Mouse (Mus musculus) subcutaneous adipose tissue, adult 2 months (tissue): Measurements from ENCODE around the gene Abhd17b. TPM values are rescaled to one million over a fixed set of nuclear protein-coding genes. Genes with fewer than 3 reads are reported as not detected.

Source experiments
- polyA plus RNA-seq: library from polyadenylated mRNA; depleted of rRNA; stranded (reverse); fragments of >200 nt; gene quantifications from 2 replicates; pipeline ENCODE4 v1.2.3, GENCODE M21; 2012; ENCODE audit warnings: low replicate concordance; rRNA removed

Gene Abhd17b
- 11.6 and 11.9 TPM in 2 replicates for polyA plus RNA-seq

GRCm38 (mm10) chr19:21653172-21653981 lies at the start of gene Abhd17b:
Abhd17b (plus strand) TSS chr19:21653185.

DNA sequence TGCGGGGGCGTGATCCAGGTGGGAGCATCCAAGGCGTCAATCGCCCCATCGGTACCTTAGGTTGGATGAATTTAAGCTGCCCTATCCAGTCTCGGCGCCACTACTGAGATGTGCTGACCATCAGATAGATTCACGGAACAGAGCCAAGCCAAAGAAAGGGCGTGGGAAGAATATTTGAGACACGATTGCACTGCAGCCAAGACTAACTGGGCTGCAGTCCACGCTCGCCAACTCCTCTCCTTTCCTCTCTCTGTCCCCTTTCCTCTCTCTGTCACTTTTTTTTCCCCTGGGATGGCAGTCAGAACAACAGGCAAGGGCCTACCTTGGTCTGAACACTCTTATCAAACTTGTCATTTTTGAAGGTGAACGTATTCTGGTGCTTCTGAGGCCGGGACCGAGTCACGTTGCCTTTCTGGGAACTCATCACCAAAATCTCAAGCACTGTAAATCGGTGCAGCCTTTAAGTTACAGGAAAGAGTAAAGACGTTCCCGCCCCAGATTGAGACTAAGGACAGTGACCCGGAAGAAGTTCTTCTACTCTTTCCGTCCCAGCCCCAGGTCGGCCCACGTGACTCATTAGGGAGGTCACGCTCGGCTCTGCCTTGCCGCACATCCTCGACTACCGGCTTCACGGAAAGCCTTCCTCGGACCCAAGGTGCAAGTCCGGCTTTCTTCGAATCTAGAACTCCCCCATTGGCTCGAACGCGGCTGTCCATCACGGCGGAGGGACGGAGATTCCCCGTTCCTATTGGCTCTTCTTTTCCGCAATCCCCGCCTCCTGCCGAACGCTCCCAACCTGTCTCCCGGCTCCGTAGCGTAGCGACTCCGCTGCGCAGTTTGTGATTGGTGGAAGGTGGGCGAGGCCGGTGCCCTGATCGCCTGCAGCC lies 457 bp upstream of the Abhd17b start, which contains the start of gene 1110059E24Rik:
Gene 1110059E24Rik, minus strand, starts transcription at position 692 of the 887 bp plus-strand sequence.

Other genes with a start within 250 kb of the Abhd17b start
- gene Gda, start 179.7 kb upstream of the Abhd17b start, polyA plus RNA-seq = 8.5 and 18.7 TPM in 2 replicates
- gene 1110059E24Rik, start 209 bp upstream of the Abhd17b start, polyA plus RNA-seq = 6.0 and 7.7 TPM in 2 replicates
- 4.0 and 8.0 TPM in 2 replicates for gene Cemip2, start 125.2 kb downstream of the Abhd17b start, polyA plus RNA-seq